Mouse (Mus musculus) cortical plate, adult 2 months (tissue): ENCODE results near the gene Pttg1.

Source experiments
- CTCF ChIP-seq: fragments of 200-500 bp; IDR thresholded peaks from 2 replicates; pipeline ENCODE4 v1.5.1; 2011; ENCODE audit warnings: mild to moderate bottlenecking, control low read depth, low read length; ENCODE audit not compliant: insufficient read depth; ENCODE audit errors: extremely low read depth
- POLR2A ChIP-seq: fragments of 200-500 bp; IDR thresholded peaks from 2 replicates; pipeline ENCODE4 v1.6.1; 2011; ENCODE audit warnings: mild to moderate bottlenecking, low read length, control low read depth; ENCODE audit not compliant: insufficient read depth; ENCODE audit errors: extremely low read depth

- no peak for TF ChIP-seq CTCF
- no peak for TF ChIP-seq POLR2A
Measured at GRCm38 (mm10) chr11:43396246-43396645, 29.8 kb downstream of the Pttg1 start.
